Mouse (Mus musculus): ENCODE measurements around the gene Bcat2.

DNA sequence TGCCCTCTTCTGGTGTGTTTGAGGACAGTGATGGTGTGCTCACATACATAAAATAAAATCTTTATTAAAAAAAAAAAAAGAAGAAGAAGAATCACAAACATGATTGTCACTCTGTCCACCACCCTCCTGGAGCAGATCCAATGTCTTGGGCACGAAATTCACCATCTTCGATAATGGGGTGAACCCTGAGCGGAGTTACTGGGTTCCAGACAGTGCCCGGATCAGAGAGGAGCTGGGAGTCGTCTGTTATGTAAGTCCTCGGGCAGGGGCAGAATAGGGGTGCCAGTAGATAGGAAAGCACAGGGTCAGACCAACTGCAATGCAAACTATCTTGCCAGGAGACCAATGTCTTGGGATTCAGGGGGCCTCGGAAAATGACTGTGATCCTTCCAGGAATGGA lies 49.3 kb upstream of the Bcat2 start:
- no peak for TF ChIP-seq EP300 (IDR thresholded peaks at IDR 0.05; ENCODE audit: low read depth)
- no peak for TF ChIP-seq CTCF (IDR thresholded peaks at IDR 0.05; ENCODE audit: low read depth)
